Mouse (Mus musculus): ENCODE results near the gene Zbtb46.

DNA sequence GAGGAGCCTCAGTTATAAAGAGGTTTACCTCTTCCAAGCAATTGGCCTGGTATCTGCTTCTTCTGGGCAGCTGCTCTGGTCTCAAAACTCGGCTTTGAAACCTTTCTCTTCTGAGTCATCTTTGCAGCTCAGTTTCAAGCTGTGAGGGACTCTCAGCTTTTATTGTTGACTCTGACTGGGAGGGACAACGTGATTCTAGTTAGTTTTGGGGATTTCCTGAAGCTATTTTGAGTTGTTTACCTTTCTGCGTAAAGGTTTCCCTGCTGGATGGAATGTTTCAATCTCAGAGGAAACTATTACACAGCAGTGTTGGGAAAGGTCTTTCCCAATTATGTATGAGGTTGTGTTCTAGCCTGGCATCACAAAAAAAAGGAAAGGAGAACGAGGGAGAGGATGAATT is 39.4 kb upstream of the Zbtb46 start:
- TF ChIP-seq CTCF (conservative IDR thresholded peaks at IDR 0.05; ENCODE audit: low read length) (no peak), NANOG (IDR thresholded peaks at IDR 0.05; ENCODE audit: borderline replicate concordance, low read length) (no peak), POU5F1 (IDR thresholded peaks at IDR 0.05; ENCODE audit: borderline replicate concordance, low read length) (no peak)

All from E14TG2a.4 (cell line).